Mouse (Mus musculus) hindbrain, embryonic 14.5 days (tissue): ENCODE measurements at regions not wholly inside any gene's neighbourhood (a gene's known extent, or its start where the extent isn't known, plus 50 kb on each side); places are given as distances from the start of the nearest gene placed in this dataset.
A peak's percentile ranks its signal among the peaks of the same experiment; 100 is the strongest.

ENCODE experiments used
- ATAC-seq: fragments of 200-750 bp; cut with Nextera tagmentation; 2 replicates; pipeline ENCODE4 v1.8.0; 2017; ENCODE audit warnings: moderate number of reproducible peaks, mild to moderate bottlenecking, moderate TSS enrichment, moderate library complexity; ENCODE audit not compliant: low FRiP score
- DNase-seq: peaks from one replicate; pipeline ENCODE4 v3.0.0-alpha.2; 2015; ENCODE audit warnings: low spot score
- H3K27ac ChIP-seq: fragments of 300-500 bp; sonication (generic); 2 replicates; pipeline ENCODE4 v1.5.1; 2014; ENCODE audit warnings: mild to moderate bottlenecking, moderate library complexity
- H3K27me3 ChIP-seq: fragments of 300-500 bp; sonication (generic); 2 replicates; pipeline ENCODE4 v1.6.1; 2014; ENCODE audit warnings: mild to moderate bottlenecking, low read length, mixed read lengths; ENCODE audit not compliant: control insufficient read depth, insufficient read depth
- H3K36me3 ChIP-seq: fragments of 300-500 bp; sonication (generic); replicated peaks from 2 replicates; pipeline ENCODE4 v1.6.1; 2014; ENCODE audit not compliant: control insufficient read depth, insufficient read depth
- H3K4me1 ChIP-seq: fragments of 300-500 bp; sonication (generic); replicated peaks from 2 replicates; pipeline ENCODE4 v1.6.1; 2014; ENCODE audit warnings: antibody characterized with exemption, low read length, mixed read lengths; ENCODE audit not compliant: control insufficient read depth, insufficient read depth
- H3K4me2 ChIP-seq: fragments of 300-500 bp; sonication (generic); replicated peaks from 2 replicates; pipeline ENCODE4 v1.6.1; 2014; ENCODE audit warnings: mild to moderate bottlenecking, moderate library complexity
- H3K4me3 ChIP-seq: fragments of 300-500 bp; sonication (generic); replicated peaks from 2 replicates; pipeline ENCODE4 v1.5.1; 2014; ENCODE audit warnings: mild to moderate bottlenecking, low read length
- H3K9ac ChIP-seq: fragments of 300-500 bp; sonication (generic); 2 replicates; pipeline ENCODE4 v1.6.1; 2014
- H3K9me3 ChIP-seq: fragments of 300-500 bp; sonication (generic); 2 replicates; pipeline ENCODE4 v1.6.1; 2016; ENCODE audit warnings: low read length; ENCODE audit not compliant: control insufficient read depth
- WGBS: fragments of 180-500 bp; shearing (Covaris S2); extraction: QIAGEN DNeasy Blood & Tissue Kit; methylation state at CpG from one replicate; pipeline ENCODE4 v1.1.7; 2014; 5-methylcytosine and 5-hydroxymethylcytosine counted together

- Histone ChIP-seq H3K9me3 (no peaks in the 10 kb centered on the region), H3K27ac (peak overlapping the region; percentile 15; the same call in 1 of the 2 replicates), H3K4me3 (no peak overlapping the region), H3K36me3 (no peaks in the 10 kb centered on the region), H3K27me3 (no peaks in the 10 kb centered on the region), H3K4me1 (peaks cover 6% of the 10 kb centered on the region), H3K4me2 (no peak overlapping the region), H3K9ac (0 out of 2 replicates have a peak overlapping the region, but pooled peaks have one; percentile 16)
- 9% methylated on average over 15 of the region's 15 CpGs for WGBS
- ATAC-seq: peak; percentile 60; the same call in 1 of the 2 replicates
- DNase-seq: peak; percentile 39
Measured at GRCm38 (mm10) chr13:72958616-72959518, 301.4 kb upstream of the Irx4 start.

- Histone ChIP-seq H3K27ac (no peak overlapping the region), H3K4me3 (no peak overlapping the region), H3K9ac (no peak overlapping the region), H3K4me2 (no peak overlapping the region), H3K27me3 (no peaks in the 10 kb centered on the region), H3K9me3 (no peaks in the 10 kb centered on the region), H3K4me1 (peaks cover 6% of the 10 kb centered on the region), H3K36me3 (no peaks in the 10 kb centered on the region)
- no peak for ATAC-seq
- 87% methylated on average over 3 of the region's 3 CpGs for WGBS
- DNase-seq: no peak
Measured at GRCm38 (mm10) chr13:72961291-72961690, 299.0 kb upstream of the Irx4 start.

GRCm38 (mm10) chr13:72972165-72972564 lies 288.1 kb upstream of the Irx4 start:
- no peak for DNase-seq
- H3K36me3 ChIP-seq: no peaks in the 10 kb centered on the region
- H3K4me1 ChIP-seq: no peaks in the 10 kb centered on the region
- ATAC-seq: no peak
- H3K9me3 ChIP-seq: no peaks in the 10 kb centered on the region
- H3K27ac ChIP-seq: no peak overlapping the region
- no peak overlapping the region for H3K9ac ChIP-seq
- 0 out of 2 replicates have a peak, but pooled peaks cover 4% of the 10 kb centered on the region for H3K27me3 ChIP-seq
- no peak overlapping the region for H3K4me3 ChIP-seq
- 89% methylated on average over 4 of the region's 4 CpGs for WGBS
- no peak overlapping the region for H3K4me2 ChIP-seq

GRCm38 (mm10) chr13:72972894-72973293 lies 287.4 kb upstream of the Irx4 start:
- no peak overlapping the region for H3K4me3 ChIP-seq
- no peaks in the 10 kb centered on the region for H3K4me1 ChIP-seq
- DNase-seq (no peak), ATAC-seq (no peak)
- no peaks in the 10 kb centered on the region for H3K36me3 ChIP-seq
- 39% methylated on average over 1 of the region's 1 CpGs for WGBS
- H3K27me3 ChIP-seq: 0 out of 2 replicates have a peak, but pooled peaks cover 4% of the 10 kb centered on the region
- H3K9ac ChIP-seq: no peak overlapping the region
- no peak overlapping the region for H3K4me2 ChIP-seq
- H3K9me3 ChIP-seq: no peaks in the 10 kb centered on the region
- H3K27ac ChIP-seq: no peak overlapping the region

GRCm38 (mm10) chr13:72977213-72977612 lies 283.1 kb upstream of the Irx4 start:
- no peak overlapping the region for H3K4me3 ChIP-seq
- H3K9me3 ChIP-seq: no peaks in the 10 kb centered on the region
- no peaks in the 10 kb centered on the region for H3K36me3 ChIP-seq
- no peak overlapping the region for H3K27ac ChIP-seq
- ATAC-seq (no peak), DNase-seq (no peak)
- 0 out of 2 replicates have a peak, but pooled peaks cover 4% of the 10 kb centered on the region for H3K27me3 ChIP-seq
- WGBS: 88% methylated on average over 6 of the region's 6 CpGs
- no peak overlapping the region for H3K9ac ChIP-seq
- no peak overlapping the region for H3K4me2 ChIP-seq
- no peaks in the 10 kb centered on the region for H3K4me1 ChIP-seq

- H3K27me3 ChIP-seq: 0 out of 2 replicates have a peak, but pooled peaks cover 4% of the 10 kb centered on the region
- H3K4me3 ChIP-seq: no peak overlapping the region
- 85% methylated on average over 3 of the region's 3 CpGs for WGBS
- no peak for DNase-seq
- H3K4me2 ChIP-seq: no peak overlapping the region
- ATAC-seq: no peak
- H3K9me3 ChIP-seq: no peaks in the 10 kb centered on the region
- no peak overlapping the region for H3K9ac ChIP-seq
- H3K4me1 ChIP-seq: no peaks in the 10 kb centered on the region
- no peak overlapping the region for H3K27ac ChIP-seq
- no peaks in the 10 kb centered on the region for H3K36me3 ChIP-seq
Measured at GRCm38 (mm10) chr13:72977971-72978370, 282.3 kb upstream of the Irx4 start.

GRCm38 (mm10) chr13:72978966-72979365 lies 281.3 kb upstream of the Irx4 start:
- ATAC-seq (no peak), DNase-seq (no peak)

GRCm38 (mm10) chr13:72992589-72993409 lies 267.5 kb upstream of the Irx4 start:
- ATAC-seq: peak; percentile 48; the same call in 1 of the 2 replicates
- Histone ChIP-seq H3K27ac (peak overlapping the region; percentile 44; the same call in 1 of the 2 replicates), H3K36me3 (no peaks in the 10 kb centered on the region), H3K9ac (no peak overlapping the region), H3K4me3 (no peak overlapping the region), H3K9me3 (no peaks in the 10 kb centered on the region), H3K4me2 (no peak overlapping the region), H3K4me1 (peaks cover 19% of the 10 kb centered on the region), H3K27me3 (no peaks in the 10 kb centered on the region; the same call in 1 of the 2 replicates)
- peak; percentile 44 for DNase-seq
- WGBS: 30% methylated on average over 17 of the region's 17 CpGs

More at GRCm38 (mm10) chr13:72978966-72979365, 281.3 kb upstream of the Irx4 start:
- Histone ChIP-seq H3K36me3 (no peaks in the 10 kb centered on the region), H3K9ac (no peak overlapping the region), H3K4me3 (no peak overlapping the region), H3K27ac (no peak overlapping the region), H3K27me3 (no peaks in the 10 kb centered on the region), H3K4me2 (no peak overlapping the region), H3K9me3 (no peaks in the 10 kb centered on the region), H3K4me1 (no peaks in the 10 kb centered on the region)

- H3K4me1 ChIP-seq: peaks cover 19% of the 10 kb centered on the region
- H3K27ac ChIP-seq: peak overlapping the region; percentile 20; the same call in 1 of the 2 replicates
- H3K9ac ChIP-seq: no peak overlapping the region
- H3K4me3 ChIP-seq: no peak overlapping the region
- H3K4me2 ChIP-seq: no peak overlapping the region
- no peaks in the 10 kb centered on the region for H3K36me3 ChIP-seq
- no peaks in the 10 kb centered on the region; the same call in 1 of the 2 replicates for H3K27me3 ChIP-seq
- no peaks in the 10 kb centered on the region for H3K9me3 ChIP-seq
- DNase-seq (no peak), ATAC-seq (peak; percentile 34; the same call in 1 of the 2 replicates)
- WGBS: 9% methylated on average over 3 of the region's 3 CpGs
Measured at GRCm38 (mm10) chr13:72993410-72993858, 266.8 kb upstream of the Irx4 start.
